Mouse (Mus musculus): ENCODE data around the gene Ncoa6. TPM values are rescaled to one million over a fixed set of nuclear protein-coding genes. Genes with fewer than 3 reads are reported as not detected.

The Ncoa6 gene
- total RNA-seq, 2 experiments from 2014 or later: 20.6 to 23.4 TPM

DNA sequence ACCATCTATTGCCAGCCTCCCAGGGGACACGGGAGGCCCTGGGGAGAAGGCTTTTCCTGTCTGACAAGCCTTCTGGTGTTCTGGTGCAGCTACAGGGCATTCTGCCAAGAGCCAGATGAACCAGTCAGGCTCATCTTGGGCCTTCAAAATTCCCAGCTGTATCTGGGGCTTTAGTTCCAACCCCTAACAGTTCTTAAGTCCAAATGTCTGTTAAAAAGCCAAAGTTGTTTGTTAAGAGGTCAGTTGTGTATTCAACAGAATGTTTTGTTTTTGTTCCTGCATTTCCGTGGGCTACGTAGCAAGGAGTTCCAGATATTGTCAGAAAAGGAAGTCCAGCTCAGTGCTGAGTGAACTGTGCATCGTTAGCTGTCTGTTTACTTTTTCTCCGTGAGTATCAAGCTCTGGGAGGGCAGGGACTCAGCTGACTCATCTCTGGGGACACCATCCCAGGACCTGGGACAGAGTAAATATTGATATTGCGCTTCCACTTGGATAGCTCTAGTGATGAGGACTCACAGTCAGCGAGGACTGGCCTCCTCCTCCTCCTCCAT is 104.3 kb downstream of the Ncoa6 start:
- DNase-seq: peak; percentile 82 to 85

DNA sequence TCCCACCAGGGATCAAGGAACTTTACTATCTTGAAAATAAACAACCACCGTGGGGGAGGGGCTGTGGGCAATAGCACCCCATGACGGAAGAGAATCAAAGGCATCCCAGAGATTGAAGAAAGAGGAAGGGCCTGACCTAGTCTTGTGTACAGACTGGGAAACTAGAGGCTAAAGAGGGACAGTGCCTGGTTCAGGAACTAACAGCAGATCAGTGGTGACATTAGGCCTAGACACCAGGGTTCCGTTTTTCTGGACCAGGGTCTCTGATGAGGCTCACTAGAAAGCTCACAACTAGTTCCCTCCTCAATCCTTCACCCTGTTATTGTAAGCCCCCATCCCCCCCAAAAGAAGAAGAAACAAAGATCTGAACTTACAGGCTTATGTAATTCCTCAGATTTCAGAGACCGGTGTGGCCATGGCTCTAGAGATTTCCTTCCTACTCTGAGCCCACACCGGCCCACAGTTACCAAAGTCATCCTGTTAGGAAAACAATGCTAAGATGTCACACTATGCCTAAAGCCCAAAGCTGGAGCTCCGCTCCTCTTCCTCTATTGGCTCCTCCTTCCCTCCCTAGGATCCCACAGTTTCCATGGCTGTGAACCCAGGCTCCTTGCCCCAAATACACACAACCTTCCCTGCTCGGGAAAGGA is 105.9 kb downstream of the Ncoa6 start:
- peak in 1 of 2 experiments; percentile 25 for DNase-seq

DNA sequence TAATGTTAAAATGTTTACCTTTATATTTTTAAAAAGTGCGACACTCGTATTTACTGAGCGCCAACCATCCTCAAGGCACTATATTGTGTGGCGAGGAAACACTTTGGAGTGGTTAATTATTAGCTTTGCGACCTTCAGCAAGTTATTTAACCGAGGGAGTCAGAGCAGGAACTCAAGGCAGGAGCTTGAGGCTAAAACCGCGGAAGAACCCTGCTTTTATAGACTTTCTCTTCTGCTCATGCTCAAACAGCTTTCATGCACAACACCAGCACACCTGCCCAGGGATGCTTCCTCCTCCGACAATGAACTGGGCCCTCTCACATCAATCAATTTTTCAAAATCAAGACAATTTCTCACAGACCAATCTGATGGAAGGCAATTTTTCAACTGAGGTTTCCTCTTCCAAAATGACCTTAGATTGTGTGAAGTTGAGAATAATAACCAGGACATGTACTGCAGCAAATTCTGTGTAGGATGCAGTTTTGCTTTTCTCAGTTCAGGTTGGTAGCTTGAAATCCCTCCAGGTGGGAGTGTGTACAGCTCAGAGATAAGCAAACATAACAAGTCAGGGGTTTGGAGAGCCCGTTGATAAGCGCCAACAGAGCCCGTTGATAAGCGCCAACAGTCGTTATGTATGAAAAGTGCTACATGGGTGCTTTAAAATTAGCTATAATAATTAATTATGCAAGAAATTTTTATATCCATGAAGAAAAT is 115.9 kb downstream of the Ncoa6 start:
- DNase-seq: peak in 1 of 2 experiments; percentile 48

- DNase-seq: peak; percentile 97
Measured at GRCm38 (mm10) chr2:155356971-155357591, 116.6 kb downstream of the Ncoa6 start, which contains the start of gene Pigu. Gene Pigu, minus strand, starts transcription at chr2:155357430.

DNA sequence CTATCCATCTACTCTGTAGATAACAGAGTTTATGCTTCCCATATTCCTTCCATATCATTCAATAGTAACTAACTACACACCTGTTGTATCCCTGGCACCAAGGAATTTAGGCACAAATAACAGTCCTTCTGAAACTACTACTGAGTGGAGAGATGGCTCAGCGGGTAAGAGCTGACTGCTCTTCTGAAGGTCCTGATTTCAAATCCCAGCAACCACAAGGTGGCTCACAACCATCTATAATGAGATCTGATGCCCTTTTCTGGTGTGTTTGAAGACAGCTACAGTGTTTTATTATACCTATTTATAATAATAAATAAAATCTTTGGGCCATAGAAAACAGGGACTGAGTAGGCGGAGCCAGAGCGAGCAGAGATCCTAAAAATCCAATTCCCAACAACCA is 119.3 kb downstream of the Ncoa6 start:
- no peak for DNase-seq

- no peak for DNase-seq
Measured at GRCm38 (mm10) chr2:155346670-155347069, 127.0 kb downstream of the Ncoa6 start.

Small RNAs within 50 kb of the gene (microRNA-seq; reads per million reads assigned to microRNA genes)
- 0 reads per million in 2 experiments for gene Mir695

Other genes with a start within 250 kb of the Ncoa6 start
- 100 to 1,000 TPM; 138 to 161 TPM for gene Dynlrb1, start 237.4 kb downstream of the Ncoa6 start, total RNA-seq (2021)
- gene Map1lc3a, start 197.6 kb downstream of the Ncoa6 start, total RNA-seq (2021): 100 to 1,000 TPM; 727 to 753 TPM
- gene Pigu, start 116.5 kb downstream of the Ncoa6 start, total RNA-seq (2021): 10 to 100 TPM; 24.0 to 27.0 TPM
- 100 to 1,000 TPM; 433 to 445 TPM for gene Trp53inp2, start 92.8 kb downstream of the Ncoa6 start, total RNA-seq (2021)
- gene Acss2, start 44.1 kb upstream of the Ncoa6 start, total RNA-seq (2021): 10 to 100 TPM; 32.1 to 42.2 TPM
- under 1 TPM; 0.52 to 0.59 TPM for gene Ggt7, start 44.3 kb upstream of the Ncoa6 start, total RNA-seq (2021)
- gene Gss, start 118.9 kb upstream of the Ncoa6 start, total RNA-seq (2021): 10 to 100 TPM; 14.4 to 15.6 TPM
- 10 to 100 TPM; 23.0 to 30.1 TPM for gene Myh7b, start 137.3 kb upstream of the Ncoa6 start, total RNA-seq (2021)
- gene Trpc4ap, start 218.5 kb upstream of the Ncoa6 start, total RNA-seq (2021): 10 to 100 TPM; 89.4 to 90.2 TPM

Measured in heart, adult 18-20 months (tissue).